Mouse (Mus musculus) megakaryocyte, adult 5-6 weeks (primary cell): Measurements from ENCODE around the gene Gm10282. TPM values are rescaled to one million over a fixed set of nuclear protein-coding genes. Genes with fewer than 3 reads are reported as not detected.
A peak's percentile ranks its signal among the peaks of the same experiment; 100 is the strongest.

Experiments
- ATAC-seq: 2 replicates; pipeline ENCODE4 v1.8.0; 2016; ENCODE audit warnings: mild to moderate bottlenecking, inconsistent platforms; ENCODE audit not compliant: poor library complexity, severe bottlenecking
- total RNA-seq, 2 experiments: library from RNA; stranded (forward) in 1 of 2; stranded (reverse) in 1 of 2; fragments of 153-499, 151-499 nt in 1 of 2; fragments of 221-1000, 200-1000 nt in 1 of 2; gene quantifications; 2 replicates each; pipeline versions ENCODE4 v1.2.3 to v1.2.4; 2015 to 2017

The Gm10282 gene
- total RNA-seq, 2 experiments from 2014 or later, result 43.1 to 43.6 TPM

DNA sequence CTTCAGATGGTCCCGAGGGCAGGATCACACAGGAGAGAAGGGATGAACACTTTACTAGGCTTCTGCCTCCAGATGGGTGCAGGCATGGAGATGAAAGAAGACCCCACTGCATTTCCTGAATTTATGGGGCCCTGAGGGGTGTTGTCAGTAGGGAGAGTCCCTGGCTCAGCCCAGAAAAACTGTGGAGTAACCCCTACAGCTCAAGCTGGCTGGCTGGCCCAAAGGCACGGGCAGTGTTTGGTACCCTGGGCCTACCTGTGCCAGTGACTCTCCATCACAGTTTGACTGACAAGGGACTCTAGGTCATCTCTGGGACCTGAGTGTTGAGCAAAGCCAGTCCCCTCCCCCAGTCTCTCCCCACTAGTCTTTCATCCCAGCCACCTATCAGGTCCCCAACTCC, 19.6 kb upstream of the Gm10282 start:
- ATAC-seq, result no peak

DNA sequence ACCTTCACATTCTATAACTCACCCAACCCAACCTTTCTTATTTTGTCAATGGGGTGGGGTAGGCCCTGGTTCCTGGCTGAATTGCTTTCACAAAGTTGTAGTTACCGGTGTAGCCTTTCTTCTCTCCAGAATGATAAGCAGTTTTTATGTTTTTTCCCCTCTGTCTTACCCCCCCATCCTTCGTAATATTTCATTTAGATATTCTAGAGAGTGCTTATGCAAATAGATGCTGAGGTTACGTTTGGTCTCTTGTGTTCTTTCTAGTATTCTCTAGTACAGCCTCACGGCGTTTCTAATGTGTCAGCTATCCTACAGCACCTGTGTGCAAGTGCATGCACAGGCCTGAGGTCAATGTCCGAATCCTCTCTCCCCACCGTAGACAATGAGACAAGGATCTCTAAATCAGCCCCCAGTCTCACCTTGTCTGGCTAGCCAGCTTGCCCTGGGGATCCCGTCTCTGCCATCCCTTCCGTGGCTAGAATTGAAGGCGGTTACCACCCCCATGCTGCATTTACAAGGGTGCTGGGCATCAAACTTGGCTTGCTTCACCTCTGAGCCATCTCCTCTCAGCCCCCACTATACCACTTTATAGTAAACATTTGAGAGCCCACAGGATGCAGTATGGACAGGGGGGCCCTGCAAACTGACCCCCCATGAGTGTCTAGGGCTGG, 19.1 kb upstream of the Gm10282 start:
- ATAC-seq, result no peak

DNA sequence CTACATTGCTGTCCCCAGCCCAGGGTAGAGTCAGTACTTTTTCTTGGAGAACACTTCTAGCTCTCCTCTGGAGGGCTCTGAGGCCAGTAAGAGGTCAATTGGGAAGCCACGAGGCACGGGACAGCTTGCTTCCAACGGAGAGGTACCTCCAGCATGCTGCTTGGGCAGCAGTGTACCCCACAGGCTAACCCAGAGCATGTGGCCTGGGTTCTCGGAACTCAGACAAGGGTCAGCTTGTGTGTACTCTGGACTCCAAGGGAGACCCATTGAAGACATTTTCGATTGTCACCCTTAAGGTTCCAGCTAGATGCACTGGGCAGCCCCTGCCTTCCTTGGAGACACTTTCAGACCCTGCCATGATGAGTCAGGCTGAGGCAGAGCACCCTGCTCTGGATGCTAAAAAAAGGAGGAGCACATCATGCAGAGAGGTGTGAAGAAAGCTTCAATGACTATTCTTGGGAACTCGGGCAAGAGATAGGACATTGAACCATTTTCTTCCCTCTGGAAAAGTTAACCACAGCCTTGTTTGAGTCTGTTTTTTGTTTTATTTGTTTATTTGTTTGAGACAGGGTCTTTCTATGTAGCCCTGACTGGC, 18.2 kb upstream of the Gm10282 start:
- no peak for ATAC-seq

DNA sequence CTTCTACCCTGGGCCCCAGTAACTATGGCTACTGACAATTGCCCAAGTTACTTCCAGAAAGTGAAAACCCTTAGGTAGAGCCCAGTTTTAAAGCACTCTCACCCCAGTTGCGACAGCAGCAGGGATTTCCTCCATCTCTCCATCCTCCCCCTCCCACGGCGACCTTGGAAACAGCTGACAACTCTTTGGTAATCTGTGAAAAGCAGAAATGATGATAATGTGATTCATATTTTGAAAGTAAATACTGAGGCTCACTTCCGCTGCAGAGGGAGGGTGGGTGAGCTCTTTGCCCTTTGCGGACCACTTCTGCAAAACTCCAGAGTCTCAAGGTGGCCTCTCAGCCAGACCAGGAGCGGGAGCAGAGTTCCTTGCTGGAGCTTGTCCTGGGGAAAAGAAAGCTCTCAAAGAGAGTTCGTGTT, 17.4 kb upstream of the Gm10282 start:
- ATAC-seq, result peak; percentile 51

DNA sequence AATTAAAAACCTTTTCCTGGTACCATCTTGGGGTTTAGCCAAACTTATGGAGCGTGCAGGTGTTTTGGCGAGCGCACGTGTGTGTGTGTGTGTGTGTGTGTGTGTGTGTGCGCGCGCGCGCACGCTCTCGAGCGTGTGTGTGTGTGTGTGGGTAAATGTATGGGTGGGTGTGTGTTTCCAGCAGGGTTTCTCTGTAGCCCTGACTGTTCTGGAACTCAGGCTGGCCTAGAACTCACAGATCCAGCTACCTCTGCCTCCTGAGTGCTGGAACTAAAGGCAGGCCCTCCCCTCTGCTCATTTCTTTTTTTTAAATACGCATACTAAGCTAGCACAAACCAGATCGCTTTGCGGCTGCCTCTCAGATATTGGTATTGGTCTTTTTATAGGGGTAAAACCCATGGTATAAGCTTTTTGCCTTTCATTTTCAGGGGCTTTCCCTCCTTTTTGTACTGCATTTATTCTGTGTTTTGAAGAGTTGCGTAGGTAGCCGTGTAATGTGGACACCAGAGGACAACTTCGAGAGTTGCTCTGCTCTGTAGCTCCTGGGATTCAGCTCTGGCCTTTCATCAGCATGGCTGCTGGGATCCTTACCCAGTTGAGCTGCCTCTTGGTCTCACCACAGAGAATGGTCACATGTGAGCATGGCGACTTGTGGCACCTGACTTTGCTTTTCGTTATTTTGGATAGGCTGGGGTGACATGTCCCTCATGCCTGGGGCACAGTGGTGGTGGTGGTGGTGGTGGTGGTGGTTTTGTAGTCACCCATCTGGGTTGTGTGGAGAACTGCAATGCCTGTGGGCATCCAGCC, 16.8 kb upstream of the Gm10282 start:
- no peak for ATAC-seq

DNA sequence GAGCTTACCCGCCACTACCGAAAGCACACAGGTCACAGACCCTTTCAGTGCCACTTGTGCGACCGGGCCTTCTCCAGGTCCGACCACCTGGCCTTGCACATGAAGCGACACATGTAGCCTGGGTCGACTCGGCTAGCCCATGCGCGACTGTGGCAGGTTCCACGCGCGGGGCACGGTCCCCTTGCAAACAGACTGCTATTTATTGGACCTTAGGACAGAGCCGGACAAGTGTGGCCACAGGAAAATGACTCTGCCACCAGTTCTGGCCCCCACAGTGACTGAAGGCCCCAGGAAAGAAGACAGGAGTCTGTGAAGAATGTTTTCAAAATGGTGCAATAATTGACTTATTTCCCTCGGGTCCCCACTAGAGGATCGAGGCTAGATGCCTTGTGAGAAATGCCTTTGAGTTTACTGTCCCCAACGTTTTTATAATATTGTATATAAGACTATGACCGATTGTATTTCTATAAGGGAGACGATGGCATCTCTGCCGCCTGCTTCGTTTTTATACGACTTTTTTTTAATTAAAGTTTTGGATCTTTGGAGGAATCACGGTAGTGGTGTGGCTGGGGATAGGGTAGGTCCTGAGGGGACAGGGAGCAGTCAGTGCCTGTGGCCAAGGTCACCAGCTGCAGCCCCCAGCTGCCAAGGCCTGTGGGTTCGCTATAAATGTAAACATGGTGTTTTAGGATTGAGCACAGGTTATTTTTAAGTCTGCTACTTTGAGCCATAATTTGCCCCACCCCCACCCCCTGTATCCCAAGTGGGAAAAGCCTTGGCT, 15.9 kb upstream of the Gm10282 start:
- no peak for ATAC-seq

DNA sequence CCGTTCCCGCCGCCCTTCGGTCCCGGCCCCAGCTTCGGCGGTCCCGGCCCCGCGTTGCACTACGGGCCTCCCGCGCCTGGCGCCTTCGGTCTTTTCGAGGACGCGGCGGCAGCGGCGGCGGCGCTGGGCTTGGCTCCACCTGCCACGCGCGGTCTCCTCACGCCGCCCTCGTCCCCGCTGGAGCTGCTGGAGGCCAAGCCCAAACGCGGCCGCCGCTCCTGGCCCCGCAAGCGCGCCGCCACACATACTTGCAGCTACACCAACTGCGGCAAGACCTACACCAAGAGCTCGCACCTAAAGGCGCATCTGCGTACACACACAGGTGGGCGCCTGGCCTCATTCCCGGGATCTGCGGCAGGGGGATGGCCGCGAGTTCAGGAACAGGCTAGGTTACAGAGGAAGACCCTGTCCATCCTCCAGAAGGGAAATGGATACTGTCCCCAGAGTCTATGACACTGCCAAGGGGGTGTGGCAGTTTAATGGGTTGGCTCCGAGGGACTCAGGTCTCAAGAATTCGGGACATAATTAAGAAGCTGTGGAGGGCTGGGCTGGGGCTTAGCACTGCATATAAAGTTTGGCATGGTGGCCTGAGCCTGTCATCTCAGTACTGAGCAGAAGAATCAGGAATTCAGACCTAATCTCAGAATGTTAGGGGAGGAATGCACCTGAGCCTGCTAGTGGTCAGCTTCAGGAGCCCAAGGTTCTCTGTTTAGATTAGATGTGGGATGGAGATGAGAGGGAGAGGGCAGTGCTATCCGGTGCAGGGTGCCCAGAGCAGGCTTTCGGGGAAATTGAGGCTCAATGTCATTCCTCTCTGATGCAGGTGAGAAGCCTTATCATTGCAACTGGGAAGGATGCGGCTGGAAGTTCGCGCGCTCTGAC, 15.1 kb upstream of the Gm10282 start:
- ATAC-seq, result no peak

DNA sequence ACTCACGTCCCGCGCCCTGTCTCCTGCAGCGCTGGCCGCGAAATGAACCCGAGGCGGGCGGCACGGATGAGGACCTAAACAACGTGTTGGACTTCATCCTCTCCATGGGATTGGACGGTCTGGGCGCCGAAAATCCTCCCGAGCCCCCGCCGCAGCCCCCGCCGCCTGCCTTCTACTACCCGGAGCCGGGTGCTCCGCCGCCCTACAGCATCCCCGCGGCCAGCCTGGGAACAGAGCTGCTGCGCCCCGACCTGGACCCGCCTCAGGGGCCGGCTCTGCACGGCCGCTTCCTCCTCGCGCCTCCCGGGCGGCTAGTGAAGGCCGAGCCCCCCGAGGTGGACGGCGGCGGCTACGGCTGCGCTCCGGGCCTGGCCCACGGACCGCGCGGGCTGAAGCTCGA, 14.3 kb upstream of the Gm10282 start:
- no peak; the same call in 1 of the 2 replicates for ATAC-seq

DNA sequence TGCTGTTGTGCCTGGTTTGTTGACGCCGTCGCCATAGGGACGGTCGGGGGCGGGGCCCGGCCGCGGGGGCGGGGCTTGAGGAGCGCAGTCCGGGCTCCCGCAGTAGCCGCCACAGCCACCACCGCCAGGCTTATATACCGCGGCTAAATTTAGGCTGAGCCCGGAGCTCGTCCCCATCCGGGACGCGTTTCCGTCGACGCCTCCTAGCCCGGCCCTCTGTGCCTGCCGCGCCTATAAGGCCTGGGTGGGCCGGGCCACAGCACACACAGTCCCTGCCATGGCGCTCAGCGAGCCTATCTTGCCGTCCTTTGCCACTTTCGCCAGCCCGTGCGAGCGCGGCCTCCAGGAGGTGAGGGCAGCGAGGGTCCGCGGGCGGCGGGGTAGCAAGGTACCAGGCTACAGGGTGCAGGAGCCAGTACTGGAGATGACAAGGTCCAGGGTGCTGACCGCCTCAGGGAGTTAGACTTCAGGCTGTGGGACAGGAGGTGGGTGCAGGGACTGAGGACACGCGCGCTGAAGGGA, 13.8 kb upstream of the Gm10282 start, which contains the start of gene Klf2:
Gene Klf2 (plus strand): TSS at position 233 of the 522 bp plus-strand sequence.
- peak; percentile 66 for ATAC-seq

DNA sequence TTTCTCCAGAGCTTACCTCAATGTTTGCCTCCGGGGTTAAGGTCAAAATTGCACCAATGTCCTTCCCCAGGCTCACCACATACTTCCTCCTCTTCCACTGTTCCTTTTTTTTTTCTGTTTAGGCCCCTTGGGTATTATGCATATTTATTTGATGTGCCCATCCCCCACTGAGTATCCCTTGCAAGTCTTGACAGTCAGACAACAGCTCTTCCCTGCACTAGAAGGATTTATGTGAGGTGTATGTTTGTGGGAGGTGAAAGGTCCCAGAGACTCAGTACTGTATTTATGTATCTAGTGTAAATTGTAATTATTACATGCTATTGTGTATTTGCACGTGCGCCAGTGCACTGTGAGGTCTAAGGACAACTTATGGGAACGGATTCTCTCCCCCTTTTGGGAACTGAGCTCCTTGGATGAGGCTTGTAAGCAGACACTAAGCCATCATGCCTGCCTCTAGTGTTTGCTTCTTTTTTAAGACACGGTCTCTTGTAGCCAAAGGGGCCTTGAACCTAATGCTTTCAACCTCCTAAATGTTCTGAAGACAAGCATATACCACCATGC, 12.8 kb upstream of the Gm10282 start:
- peak; percentile 23 for ATAC-seq

DNA sequence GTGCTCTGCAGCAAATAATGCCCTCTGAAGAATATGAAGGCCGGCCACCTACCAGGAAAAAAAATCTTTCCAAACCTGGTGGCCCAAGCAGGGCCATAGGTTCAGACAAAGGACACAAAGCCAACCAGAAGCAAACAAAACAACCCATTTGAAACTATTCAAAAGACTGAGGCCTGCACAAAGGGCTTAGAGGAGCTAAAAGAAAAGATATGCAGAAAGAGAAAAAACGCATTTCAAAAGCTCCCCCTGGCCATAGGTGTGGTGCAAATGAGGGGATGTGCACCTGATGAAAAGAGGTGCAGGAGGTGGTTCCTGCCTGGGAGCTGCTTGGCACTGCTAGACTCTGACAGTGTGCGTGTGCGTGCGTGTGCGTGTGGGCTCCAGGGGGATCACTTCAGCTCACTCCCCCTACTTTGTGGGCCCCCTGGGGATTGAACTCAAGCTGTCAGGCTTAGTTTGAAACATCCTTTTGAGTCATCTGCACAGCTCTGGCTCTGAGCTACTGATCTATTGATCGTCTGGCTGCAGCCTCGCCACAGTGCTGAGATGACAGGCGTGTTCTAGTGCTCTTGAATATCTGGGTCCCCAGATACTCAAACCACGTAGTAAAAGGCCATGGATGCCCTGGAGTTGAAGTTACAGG, 11.1 kb upstream of the Gm10282 start:
- no peak for ATAC-seq

DNA sequence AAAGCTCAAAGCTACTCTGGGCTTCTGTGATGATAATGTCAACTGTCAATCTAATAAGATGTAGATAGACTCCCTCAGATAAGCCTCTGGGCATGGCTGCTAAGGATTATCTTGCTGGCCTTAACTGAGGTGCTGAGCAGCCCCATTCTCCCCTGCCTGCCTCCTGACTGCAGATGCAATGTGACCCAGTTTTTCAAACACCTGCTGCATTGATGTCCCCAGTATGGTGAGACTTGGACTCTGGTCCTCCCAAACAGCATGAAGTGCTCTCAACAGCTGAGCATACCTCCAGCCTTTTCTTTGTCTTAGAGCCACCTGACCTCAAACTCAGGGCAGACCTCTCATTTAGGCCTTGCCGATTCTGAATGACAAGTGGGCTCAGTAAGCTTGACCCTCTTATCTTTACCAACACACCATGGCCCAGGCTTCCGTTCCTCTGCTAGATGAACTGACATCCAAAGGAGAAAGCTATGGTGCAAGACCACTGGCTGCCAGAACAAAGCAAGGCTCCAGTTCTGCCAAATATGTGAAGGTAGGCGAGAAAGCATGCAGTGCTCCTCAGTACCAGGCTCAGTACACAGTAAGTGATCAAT, 8.0 kb upstream of the Gm10282 start:
- no peak for ATAC-seq

DNA sequence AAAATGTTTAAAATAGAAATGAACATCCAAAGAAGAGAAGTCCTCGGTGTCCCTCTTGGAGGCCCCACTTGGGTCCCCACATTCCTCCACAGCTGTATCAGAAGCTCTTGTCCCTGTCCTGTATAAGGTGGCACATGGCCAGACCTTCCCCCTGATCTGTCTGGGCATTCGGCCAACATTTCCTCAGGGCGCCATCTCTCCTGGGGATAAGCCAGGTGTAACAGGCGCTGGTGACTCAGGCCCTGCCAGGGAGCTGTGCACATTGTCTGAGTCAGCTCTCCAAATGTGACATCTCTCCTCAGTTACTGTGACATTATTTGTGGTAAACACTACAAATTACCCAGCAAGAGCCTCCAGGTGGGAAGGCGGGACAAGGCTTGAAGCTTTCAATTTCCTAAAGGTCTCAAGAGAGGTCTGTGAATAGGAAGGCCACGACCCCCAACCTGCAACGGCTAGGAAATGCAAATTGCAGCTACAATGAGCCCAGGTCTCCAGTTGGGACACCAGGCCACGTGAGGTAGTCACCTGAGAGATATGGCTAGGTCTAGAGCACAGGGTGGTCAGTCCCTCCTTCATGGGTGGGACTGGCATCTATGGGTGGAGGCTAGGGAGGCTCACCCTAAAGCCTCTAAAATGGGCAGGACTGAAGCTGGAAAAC, 5.9 kb upstream of the Gm10282 start:
- no peak for ATAC-seq

DNA sequence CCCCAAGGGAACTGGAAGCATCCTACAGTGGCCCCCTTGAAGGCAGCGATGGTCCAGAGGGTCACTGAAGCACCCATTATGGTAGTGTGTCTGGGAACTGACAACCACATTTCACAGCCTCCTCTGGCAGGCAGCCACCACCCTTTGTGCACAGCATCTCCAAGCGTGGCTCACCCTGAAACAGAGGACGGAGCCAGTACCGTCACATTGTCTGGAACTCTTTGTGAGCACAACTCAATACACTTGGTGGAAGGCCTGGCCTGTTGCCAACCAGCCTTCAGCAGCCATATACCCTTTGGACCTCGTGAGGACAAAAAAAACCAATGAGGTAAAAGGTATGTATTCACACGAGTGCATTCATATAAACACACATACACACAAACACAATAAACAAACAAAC, 3.2 kb upstream of the Gm10282 start:
- ATAC-seq, result no peak

DNA sequence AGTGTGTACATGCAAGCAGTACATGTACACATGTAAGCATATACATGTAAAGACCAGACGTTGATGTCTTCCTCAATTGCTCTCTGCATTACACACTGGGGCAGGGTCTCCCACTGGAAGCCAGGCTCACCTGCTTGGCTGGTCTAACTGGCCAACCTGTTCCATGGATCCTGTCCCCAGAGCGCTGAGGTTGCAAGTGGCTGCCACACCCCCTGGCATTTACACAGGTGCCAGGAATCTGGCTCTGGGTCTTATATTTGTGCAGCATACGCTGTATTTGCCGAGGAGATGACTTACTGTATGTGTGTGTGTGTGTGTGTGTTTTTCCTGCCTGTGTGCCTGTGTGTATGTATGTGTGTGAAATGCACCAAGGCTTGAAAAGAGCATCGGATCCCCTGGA, 1.9 kb upstream of the Gm10282 start:
- ATAC-seq, result no peak

DNA sequence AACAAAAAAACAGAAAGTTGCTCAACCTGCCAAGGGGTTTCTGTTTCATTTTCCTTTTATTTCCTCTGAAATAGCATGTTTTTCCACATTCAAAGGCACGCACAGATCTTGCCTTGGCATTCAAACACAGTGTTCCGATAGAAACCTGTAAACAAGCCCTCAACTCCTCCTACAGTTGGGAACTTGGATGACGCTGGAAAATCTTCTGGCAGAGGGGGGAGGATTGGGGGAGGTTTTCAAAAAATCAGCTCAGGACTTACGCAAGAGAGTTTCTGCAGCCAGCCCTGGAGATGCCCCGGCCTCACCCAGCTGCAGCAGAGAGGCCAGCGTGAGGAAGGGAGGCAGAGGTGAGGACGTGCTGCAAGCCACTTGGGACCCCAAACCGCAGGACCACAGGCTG, 1.4 kb downstream of the Gm10282 start:
- ATAC-seq, result peak; percentile 92

DNA sequence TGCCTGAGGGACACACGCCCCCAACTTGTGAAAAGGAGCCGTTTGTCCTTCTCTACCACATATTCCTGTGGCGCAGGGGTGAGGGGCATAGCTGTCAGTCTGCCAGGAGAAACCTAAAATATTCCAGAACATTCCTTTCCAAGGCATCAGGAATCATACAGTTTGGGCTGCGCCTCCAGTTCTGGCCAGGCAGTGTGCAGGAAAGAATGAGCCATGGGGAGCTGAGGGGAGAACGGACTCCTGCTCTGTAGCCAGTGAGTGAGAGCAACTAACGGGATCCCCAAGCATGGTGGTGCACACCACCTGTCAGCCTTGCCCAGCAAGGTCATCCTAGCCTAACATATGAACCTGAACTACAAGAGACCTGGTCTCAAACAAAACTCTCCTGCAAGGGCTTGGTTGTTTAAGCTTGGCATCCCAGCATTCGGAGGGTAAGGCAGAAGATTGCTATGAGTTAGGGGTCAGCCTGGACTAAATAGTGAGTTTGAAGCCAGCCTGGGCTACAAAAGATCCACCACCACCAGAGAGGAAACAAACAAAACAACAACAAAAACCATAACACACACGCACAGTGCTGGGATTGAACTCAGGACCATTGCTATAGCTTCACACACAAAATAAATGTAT, 2.0 kb downstream of the Gm10282 start:
- ATAC-seq, result no peak

DNA sequence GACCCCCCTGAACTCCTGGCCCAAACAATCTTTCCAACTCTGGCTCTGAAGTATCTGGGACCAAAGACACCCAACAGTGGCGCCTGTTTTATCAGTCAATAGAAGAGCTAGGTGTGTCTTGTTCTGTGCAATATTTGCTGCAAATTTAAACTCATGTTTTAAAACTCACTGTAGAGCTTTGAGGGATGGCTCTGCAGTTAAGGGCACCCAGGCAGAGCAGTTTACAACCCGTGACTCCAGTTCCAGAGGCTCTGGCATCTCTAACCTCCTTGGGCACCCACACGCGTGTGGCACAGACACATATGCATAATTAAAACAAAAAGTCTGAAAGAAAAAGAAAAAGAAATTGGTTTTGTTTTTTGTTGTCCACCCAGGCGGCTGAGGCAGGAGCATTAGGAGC, 3.6 kb downstream of the Gm10282 start:
- ATAC-seq, result no peak
